Mouse (Mus musculus) T-helper 1 cell (primary cell): Measurements from ENCODE around the gene Olfr533.
"Not testable (repeated sequence)": the region's sequence is repeated elsewhere in the genome, so short reads cannot be mapped to it uniquely, and the experiment has no call there.

ENCODE experiments used
- in situ Hi-C: fragments of 300-600 bp; cut with MboI, MseI; formaldehyde crosslinking; loops from one replicate; pipeline ENCODE4 v1.15.1; 2025; ENCODE audit warnings: high pct_unique_total_duplicates

Olfr533 gene

DNA sequence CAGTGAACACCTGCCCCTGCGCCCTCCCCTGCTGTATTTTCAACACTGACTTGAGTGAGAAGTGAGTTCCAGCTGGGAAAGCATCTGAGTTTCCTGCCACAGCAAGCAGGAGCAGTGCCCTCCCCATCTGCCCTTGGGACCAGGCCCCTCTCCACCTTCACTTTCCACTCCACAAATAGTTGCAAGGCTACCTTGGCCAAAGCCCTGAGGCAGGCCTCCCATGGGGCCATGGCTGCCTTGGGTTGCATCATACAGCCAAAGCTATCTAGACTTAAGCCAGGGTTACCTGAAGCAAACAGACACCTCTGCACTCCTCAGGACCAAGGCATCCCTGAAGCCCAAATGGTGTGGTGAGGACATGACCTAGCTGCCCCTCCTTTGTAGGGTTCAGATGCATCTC is at the start of gene Olfr533:
Olfr533 (plus strand) TSS at position 301 of the 400 bp plus-strand sequence.
- in situ Hi-C loops: not testable (repeated sequence)

DNA sequence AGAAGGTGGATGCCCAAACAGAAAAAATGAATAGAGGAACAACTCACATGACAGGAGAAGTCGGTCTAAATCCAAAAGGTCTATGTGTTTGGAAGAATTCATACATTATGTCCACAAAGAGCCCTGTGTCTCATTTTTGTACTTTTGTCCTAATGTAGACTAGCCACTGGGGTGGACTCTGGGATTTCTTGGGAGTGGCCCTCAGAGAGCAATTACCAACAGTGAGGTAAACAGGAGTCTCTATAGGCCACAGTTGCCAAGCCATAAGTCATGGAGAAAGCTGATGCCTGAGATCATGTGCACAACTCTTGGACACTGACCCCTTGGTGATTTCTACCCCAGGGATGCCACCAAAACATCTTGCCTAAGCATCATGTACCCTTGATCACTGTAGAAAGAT is 41.6 kb upstream of the Olfr533 start, which contains the start of gene Olfr532:
Olfr532 (minus strand) TSS at position 101 of the 400 bp plus-strand sequence.
- in situ Hi-C loops: no loop called here

GRCm38 (mm10) chr7:140443141-140443540 is 20.0 kb upstream of the Olfr533 start:
- in situ Hi-C loops: no loop called here

- in situ Hi-C loops: no loop called here
These were observed 14.7 kb downstream of the Olfr533 start for GRCm38 (mm10) chr7:140477886-140478285.

- in situ Hi-C loops: no loop called here
These were observed 15.6 kb downstream of the Olfr533 start for GRCm38 (mm10) chr7:140478733-140479132.

DNA sequence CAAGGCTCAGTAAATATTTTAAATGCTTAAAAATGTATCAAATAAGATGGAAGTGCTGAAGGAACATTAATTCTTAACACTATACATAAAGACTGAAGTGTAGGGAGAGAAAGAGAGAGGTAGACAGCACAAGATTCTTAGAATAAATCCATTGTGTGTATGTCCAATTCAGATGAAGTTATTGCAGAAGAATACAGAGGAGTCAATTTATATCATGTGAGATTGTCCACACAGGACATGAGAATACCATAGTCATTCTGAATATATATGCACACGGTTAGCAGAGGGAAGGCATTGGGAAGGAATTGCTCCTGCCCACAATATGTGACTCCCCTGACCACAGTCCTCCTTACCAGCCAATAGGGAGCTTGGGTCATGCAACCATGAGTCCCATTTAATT is 20.7 kb downstream of the Olfr533 start, which contains the start of gene Olfr535:
Olfr535 (plus strand) TSS at position 301 of the 400 bp plus-strand sequence.
- in situ Hi-C loops: loop anchor here (10.0 kb wide), 1 partner anchor 1719 kb away; no protein-coding TSS in a partner anchor

DNA sequence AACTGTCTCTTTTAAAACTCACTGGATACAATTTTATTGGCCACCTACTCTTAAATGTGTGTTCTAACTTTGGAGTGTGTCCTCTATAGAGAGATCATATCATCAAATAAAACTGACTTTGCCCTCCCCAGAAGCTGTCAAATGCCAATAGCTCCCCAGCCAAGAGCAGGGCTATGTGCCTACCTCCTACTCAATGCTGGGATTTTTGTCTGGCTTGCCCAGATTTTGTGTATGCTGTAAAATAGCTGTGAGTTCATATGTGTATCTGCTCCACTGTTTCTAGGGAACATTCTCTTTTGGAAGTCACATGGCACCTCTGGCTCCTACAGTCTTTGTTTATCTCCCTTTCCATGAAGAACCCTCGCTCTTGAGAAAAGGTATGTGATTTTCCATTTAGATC is 25.8 kb downstream of the Olfr533 start:
- in situ Hi-C loops: loop anchor here (10.0 kb wide), 1 partner anchor 1724 kb away; no protein-coding TSS in a partner anchor

GRCm38 (mm10) chr7:140494231-140494630 is 31.1 kb downstream of the Olfr533 start:
- in situ Hi-C loops: no loop called here

GRCm38 (mm10) chr7:140494702-140495101 is 31.5 kb downstream of the Olfr533 start:
- in situ Hi-C loops: no loop called here

GRCm38 (mm10) chr7:140507346-140508021 is 44.3 kb downstream of the Olfr533 start, which contains the start of gene Olfr536:
Gene Olfr536 (minus strand): TSS chr7:140507396.
- in situ Hi-C loops: not testable (repeated sequence)
